Mouse (Mus musculus) cerebellum, postnatal 4 days (tissue): ENCODE data around the gene Gmeb2.
A peak's percentile ranks its signal among the peaks of the same experiment; 100 is the strongest.

Experiments used
- DNase-seq, 2 experiments: peaks; one replicate each; pipeline ENCODE4 v3.0.0; 2022; ENCODE audit warnings: low spot score in 2 of 2, mixed read lengths in 1 of 2

Gmeb2 gene

GRCm38 (mm10) chr2:181287958-181288350 is at the start of gene Gmeb2:
TSS of gene Gmeb2 (minus strand) at chr2:181288035.
- peak; percentile 70 to 87 for DNase-seq

- peak; percentile 41 to 65 for DNase-seq
Observed at GRCm38 (mm10) chr2:181334023-181334422, 46.2 kb upstream of the Gmeb2 start.

GRCm38 (mm10) chr2:181332542-181332941 is 44.7 kb upstream of the Gmeb2 start:
- no peak for DNase-seq

GRCm38 (mm10) chr2:181326098-181326497 is 38.3 kb upstream of the Gmeb2 start:
- no peak for DNase-seq

GRCm38 (mm10) chr2:181322136-181322535 is 34.3 kb upstream of the Gmeb2 start:
- DNase-seq, result no peak

- DNase-seq, result no peak
Observed at GRCm38 (mm10) chr2:181320103-181320499, 32.3 kb upstream of the Gmeb2 start.

- DNase-seq, result peak; percentile 52 to 85
Observed at GRCm38 (mm10) chr2:181319248-181320102, 31.6 kb upstream of the Gmeb2 start, which contains the start of gene Rtel1. TSS of gene Rtel1 (plus strand) at chr2:181319739.

GRCm38 (mm10) chr2:181314080-181314810 is 26.4 kb upstream of the Gmeb2 start, which contains the start of gene Stmn3:
TSS of gene Stmn3 (minus strand) at chr2:181314500.
- DNase-seq, result peak; percentile 66 to 79

- DNase-seq, result peak in 1 of 2 experiments; percentile 45
Observed at GRCm38 (mm10) chr2:181313344-181314079, 25.7 kb upstream of the Gmeb2 start.

- no peak for DNase-seq
Observed at GRCm38 (mm10) chr2:181313006-181313343, 25.1 kb upstream of the Gmeb2 start.

- DNase-seq, result no peak
Observed at GRCm38 (mm10) chr2:181312435-181312834, 24.6 kb upstream of the Gmeb2 start.

- DNase-seq, result peak; percentile 37 to 62
Observed at GRCm38 (mm10) chr2:181307144-181307804, 19.4 kb upstream of the Gmeb2 start.

- DNase-seq, result no peak
Observed at GRCm38 (mm10) chr2:181304944-181305343, 17.1 kb upstream of the Gmeb2 start.

- no peak for DNase-seq
Observed at GRCm38 (mm10) chr2:181302041-181302440, 14.2 kb upstream of the Gmeb2 start.

GRCm38 (mm10) chr2:181290937-181291336 is 3.1 kb upstream of the Gmeb2 start:
- DNase-seq, result no peak

GRCm38 (mm10) chr2:181288691-181289090 is 856 bp upstream of the Gmeb2 start:
- DNase-seq, result no peak

GRCm38 (mm10) chr2:181287338-181287957 is 387 bp downstream of the Gmeb2 start:
- DNase-seq, result peak; percentile 76 to 88

- DNase-seq, result no peak
Observed at GRCm38 (mm10) chr2:181286629-181287337, 1.1 kb downstream of the Gmeb2 start.

GRCm38 (mm10) chr2:181279968-181280367 is 7.9 kb downstream of the Gmeb2 start:
- no peak for DNase-seq

GRCm38 (mm10) chr2:181277866-181278265 is 10.0 kb downstream of the Gmeb2 start:
- no peak for DNase-seq
